Mouse (Mus musculus): ENCODE measurements around the gene Pcdh7. TPM values are rescaled to one million over a fixed set of nuclear protein-coding genes. Genes with fewer than 3 reads are reported as not detected.

The Pcdh7 gene
- polyA plus RNA-seq, 1 experiment from 2014 or later: 7.1 TPM

- Histone ChIP-seq H3K9me3 (ENCODE audit: control insufficient read depth, low read length) (no peaks in the 10 kb centered on the region), H3K27ac (ENCODE audit: low read depth, low read length) (no peak overlapping the region), H3K4me3 (ENCODE audit: low read depth, low read length) (no peak overlapping the region), H3K4me2 (replicated peaks; ENCODE audit: low read depth, low read length) (no peak overlapping the region), H3K36me3 (ENCODE audit: control insufficient read depth, insufficient read depth, low read length) (no peaks in the 10 kb centered on the region), H3K9ac (ENCODE audit: low read depth, low read length) (no peak overlapping the region), H3K27me3 (ENCODE audit: control insufficient read depth, insufficient read depth, low read length) (no peaks in the 10 kb centered on the region), H3K4me1 (replicated peaks; ENCODE audit: control insufficient read depth, insufficient read depth, low read length) (no peaks in the 10 kb centered on the region)
- ATAC-seq (ENCODE audit: low FRiP score) (no peak), DNase-seq (ENCODE audit: low spot score) (no peak)
- WGBS: 33% methylated on average over 6 of the region's 6 CpGs
Observed at GRCm38 (mm10) chr5:57742924-57743323, 25.2 kb downstream of the Pcdh7 start.

DNA sequence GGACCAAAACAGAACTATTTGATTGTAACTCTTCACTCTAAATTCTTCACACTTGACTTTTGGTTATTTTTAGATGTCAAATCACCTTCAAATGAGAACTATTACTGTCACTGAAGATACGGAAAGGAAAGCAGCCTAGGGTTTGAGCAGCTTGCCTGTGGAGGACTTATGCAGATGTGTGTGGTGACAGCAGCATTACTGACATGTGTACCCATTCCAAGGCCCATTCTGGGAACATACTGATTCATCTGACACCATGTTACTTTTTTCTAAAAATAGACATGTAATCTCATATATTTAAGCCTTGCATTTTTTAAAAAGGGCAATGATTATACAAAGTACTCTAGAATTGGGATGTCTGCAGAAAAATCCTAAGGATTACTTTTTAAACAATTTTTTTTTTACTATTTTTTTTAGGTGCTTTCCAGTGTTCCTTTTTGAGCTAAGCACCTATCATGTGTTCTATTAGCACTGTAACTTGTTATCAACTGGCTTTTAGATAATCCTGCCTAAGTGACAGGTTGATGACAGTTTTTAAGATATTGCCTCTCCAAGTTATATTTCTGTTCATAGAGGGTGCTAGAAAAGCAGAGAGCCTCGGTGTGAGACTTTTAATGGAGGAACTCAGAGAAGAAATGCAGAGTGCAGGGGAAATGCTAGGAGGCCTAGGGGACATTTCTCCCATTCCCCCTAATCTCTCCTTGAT, 26.3 kb downstream of the Pcdh7 start:
- 78% methylated on average over 2 of the region's 2 CpGs for WGBS
- no peaks in the 10 kb centered on the region for H3K4me1 ChIP-seq (replicated peaks; ENCODE audit: control insufficient read depth, insufficient read depth, low read length)
- H3K9ac ChIP-seq (ENCODE audit: low read depth, low read length): no peak overlapping the region
- no peak overlapping the region for H3K4me2 ChIP-seq (replicated peaks; ENCODE audit: low read depth, low read length)
- no peak overlapping the region for H3K4me3 ChIP-seq (ENCODE audit: low read depth, low read length)
- H3K9me3 ChIP-seq (ENCODE audit: control insufficient read depth, low read length): no peaks in the 10 kb centered on the region
- H3K27ac ChIP-seq (ENCODE audit: low read depth, low read length): no peak overlapping the region
- DNase-seq (ENCODE audit: low spot score): no peak
- no peaks in the 10 kb centered on the region for H3K27me3 ChIP-seq (ENCODE audit: control insufficient read depth, insufficient read depth, low read length)
- H3K36me3 ChIP-seq (ENCODE audit: control insufficient read depth, insufficient read depth, low read length): no peaks in the 10 kb centered on the region
- ATAC-seq (ENCODE audit: low FRiP score): no peak

DNA sequence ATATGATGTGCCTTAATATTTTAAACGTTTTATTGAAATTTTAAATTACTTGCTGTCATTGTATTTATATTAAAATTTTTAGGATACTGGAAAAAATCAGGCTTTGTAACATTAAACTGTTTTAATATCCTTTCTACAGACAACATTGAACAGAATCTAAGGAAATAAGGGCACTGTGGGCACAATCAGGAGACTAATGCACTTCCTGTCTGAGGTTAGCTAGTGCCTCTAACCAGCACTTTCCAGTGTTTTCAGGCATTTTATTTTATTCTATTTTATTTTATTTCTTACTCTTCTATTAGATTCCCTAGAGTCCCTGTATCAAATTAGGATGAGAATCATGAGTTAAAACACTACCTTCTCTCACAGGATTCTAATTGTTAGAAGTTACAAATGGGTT, 28.1 kb downstream of the Pcdh7 start:
- no peaks in the 10 kb centered on the region for H3K27me3 ChIP-seq (ENCODE audit: control insufficient read depth, insufficient read depth, low read length)
- WGBS: 77% methylated on average over 1 of the region's 1 CpGs
- no peak overlapping the region for H3K9ac ChIP-seq (ENCODE audit: low read depth, low read length)
- H3K4me3 ChIP-seq (ENCODE audit: low read depth, low read length): no peak overlapping the region
- H3K9me3 ChIP-seq (ENCODE audit: control insufficient read depth, low read length): no peaks in the 10 kb centered on the region
- H3K27ac ChIP-seq (ENCODE audit: low read depth, low read length): no peak overlapping the region
- no peaks in the 10 kb centered on the region for H3K36me3 ChIP-seq (ENCODE audit: control insufficient read depth, insufficient read depth, low read length)
- no peak overlapping the region for H3K4me2 ChIP-seq (replicated peaks; ENCODE audit: low read depth, low read length)
- ATAC-seq (ENCODE audit: low FRiP score) (no peak), DNase-seq (ENCODE audit: low spot score) (no peak)
- H3K4me1 ChIP-seq (replicated peaks; ENCODE audit: control insufficient read depth, insufficient read depth, low read length): no peaks in the 10 kb centered on the region

DNA sequence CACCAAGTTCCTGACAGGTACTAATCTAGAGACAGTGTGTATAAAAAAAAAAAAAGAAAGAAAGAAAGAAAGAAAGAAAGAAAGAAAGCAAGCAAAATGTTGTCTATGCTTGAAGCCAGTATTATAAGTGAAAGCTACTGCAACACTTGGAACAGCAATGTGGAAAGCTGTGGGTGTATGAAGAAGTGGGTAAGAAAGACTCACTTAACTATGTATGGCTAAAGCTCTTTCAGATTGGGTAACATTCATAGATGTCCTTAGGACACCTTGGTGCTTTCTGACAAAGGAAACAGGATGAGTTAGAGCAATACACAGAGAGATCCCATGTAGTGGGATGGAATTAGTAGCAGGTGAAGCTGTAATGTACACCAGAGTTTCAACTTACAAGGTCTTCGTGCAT, 32.6 kb downstream of the Pcdh7 start:
- no peak for DNase-seq (ENCODE audit: low spot score)
- no peaks in the 10 kb centered on the region for H3K4me1 ChIP-seq (replicated peaks; ENCODE audit: control insufficient read depth, insufficient read depth, low read length)
- H3K4me3 ChIP-seq (ENCODE audit: low read depth, low read length): no peak overlapping the region
- no peaks in the 10 kb centered on the region for H3K36me3 ChIP-seq (ENCODE audit: control insufficient read depth, insufficient read depth, low read length)
- WGBS: 86% methylated on average over 1 of the region's 1 CpGs
- H3K9me3 ChIP-seq (ENCODE audit: control insufficient read depth, low read length): no peaks in the 10 kb centered on the region
- H3K27ac ChIP-seq (ENCODE audit: low read depth, low read length): no peak overlapping the region
- no peak for ATAC-seq (ENCODE audit: low FRiP score)
- no peak overlapping the region for H3K9ac ChIP-seq (ENCODE audit: low read depth, low read length)
- H3K4me2 ChIP-seq (replicated peaks; ENCODE audit: low read depth, low read length): no peak overlapping the region
- no peaks in the 10 kb centered on the region for H3K27me3 ChIP-seq (ENCODE audit: control insufficient read depth, insufficient read depth, low read length)

DNA sequence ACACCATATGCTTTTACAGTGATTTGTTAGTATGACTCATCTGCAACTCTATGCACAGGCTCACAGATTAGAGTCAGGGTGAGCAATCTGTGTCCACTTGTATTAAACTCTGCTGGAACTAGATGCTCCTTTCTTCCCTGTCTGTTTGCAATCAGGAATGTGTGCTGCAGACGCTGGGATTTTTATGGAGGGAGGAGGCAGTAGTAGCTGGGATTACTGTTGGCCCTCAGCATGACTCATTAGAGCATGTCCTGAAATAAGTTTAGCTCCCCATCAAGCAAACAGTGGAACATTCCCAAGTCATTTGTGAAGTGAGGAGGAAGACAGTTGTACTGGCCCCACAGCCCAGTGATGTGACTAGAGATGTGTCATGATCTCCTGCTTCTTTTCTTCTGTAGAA, 38.0 kb downstream of the Pcdh7 start:
- no peak overlapping the region for H3K4me3 ChIP-seq (ENCODE audit: low read depth, low read length)
- no peak overlapping the region for H3K4me2 ChIP-seq (replicated peaks; ENCODE audit: low read depth, low read length)
- DNase-seq (ENCODE audit: low spot score) (no peak), ATAC-seq (ENCODE audit: low FRiP score) (no peak)
- no peaks in the 10 kb centered on the region for H3K9me3 ChIP-seq (ENCODE audit: control insufficient read depth, low read length)
- H3K27me3 ChIP-seq (ENCODE audit: control insufficient read depth, insufficient read depth, low read length): no peaks in the 10 kb centered on the region
- H3K36me3 ChIP-seq (ENCODE audit: control insufficient read depth, insufficient read depth, low read length): no peaks in the 10 kb centered on the region
- H3K4me1 ChIP-seq (replicated peaks; ENCODE audit: control insufficient read depth, insufficient read depth, low read length): no peaks in the 10 kb centered on the region
- 11% methylated on average over 1 of the region's 1 CpGs for whole genome bisulfite sequencing
- H3K9ac ChIP-seq (ENCODE audit: low read depth, low read length): no peak overlapping the region
- H3K27ac ChIP-seq (ENCODE audit: low read depth, low read length): no peak overlapping the region

DNA sequence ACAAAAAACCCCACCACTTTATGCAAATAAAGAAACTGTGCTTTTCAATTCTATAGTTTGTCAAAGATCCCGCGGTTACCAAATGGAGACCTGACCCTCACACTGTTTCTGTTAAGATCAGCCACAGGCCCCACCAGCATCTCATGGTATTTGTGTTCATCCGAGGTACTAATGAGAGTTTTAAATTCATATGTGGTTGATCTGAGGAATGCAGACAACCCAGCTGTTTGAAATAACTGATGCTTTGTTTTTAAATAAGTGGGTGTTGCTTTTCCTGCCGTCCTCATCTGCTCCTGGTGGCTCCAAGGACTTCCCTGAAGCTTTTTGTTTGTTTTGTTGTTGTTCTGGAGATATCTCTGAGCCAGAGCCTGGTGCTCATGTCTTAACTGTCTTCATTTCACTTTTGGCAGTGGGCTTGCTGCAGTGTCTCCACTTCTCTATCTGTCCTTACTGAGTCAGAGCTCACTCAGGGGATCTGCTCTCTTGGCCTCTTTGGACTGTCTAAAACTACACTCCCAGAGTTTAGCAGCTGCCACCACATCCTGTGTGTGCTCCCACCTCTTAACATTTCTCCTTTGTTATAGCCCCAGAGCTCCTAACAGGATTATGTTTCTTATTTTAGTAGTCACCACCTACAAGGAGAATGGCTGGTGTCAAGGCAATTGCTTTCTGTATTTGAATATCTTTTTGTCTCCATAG, 39.1 kb downstream of the Pcdh7 start:
- no peaks in the 10 kb centered on the region for H3K4me1 ChIP-seq (replicated peaks; ENCODE audit: control insufficient read depth, insufficient read depth, low read length)
- H3K36me3 ChIP-seq (ENCODE audit: control insufficient read depth, insufficient read depth, low read length): no peaks in the 10 kb centered on the region
- no peak overlapping the region for H3K27ac ChIP-seq (ENCODE audit: low read depth, low read length)
- H3K4me3 ChIP-seq (ENCODE audit: low read depth, low read length): no peak overlapping the region
- no peaks in the 10 kb centered on the region for H3K9me3 ChIP-seq (ENCODE audit: control insufficient read depth, low read length)
- ATAC-seq (ENCODE audit: low FRiP score) (no peak), DNase-seq (ENCODE audit: low spot score) (no peak)
- no peaks in the 10 kb centered on the region for H3K27me3 ChIP-seq (ENCODE audit: control insufficient read depth, insufficient read depth, low read length)
- no peak overlapping the region for H3K4me2 ChIP-seq (replicated peaks; ENCODE audit: low read depth, low read length)
- WGBS: 46% methylated on average over 4 of the region's 4 CpGs
- no peak overlapping the region for H3K9ac ChIP-seq (ENCODE audit: low read depth, low read length)

GRCm38 (mm10) chr5:57757436-57757898, 39.7 kb downstream of the Pcdh7 start:
- Histone ChIP-seq H3K36me3 (ENCODE audit: control insufficient read depth, insufficient read depth, low read length) (no peaks in the 10 kb centered on the region), H3K4me3 (ENCODE audit: low read depth, low read length) (no peak overlapping the region), H3K4me1 (replicated peaks; ENCODE audit: control insufficient read depth, insufficient read depth, low read length) (no peaks in the 10 kb centered on the region), H3K27ac (ENCODE audit: low read depth, low read length) (no peak overlapping the region), H3K4me2 (replicated peaks; ENCODE audit: low read depth, low read length) (no peak overlapping the region), H3K9ac (ENCODE audit: low read depth, low read length) (no peak overlapping the region), H3K27me3 (ENCODE audit: control insufficient read depth, insufficient read depth, low read length) (no peaks in the 10 kb centered on the region), H3K9me3 (ENCODE audit: control insufficient read depth, low read length) (no peaks in the 10 kb centered on the region)
- no peak for DNase-seq (ENCODE audit: low spot score)
- WGBS: 42% methylated on average over 4 of the region's 4 CpGs
- ATAC-seq (ENCODE audit: low FRiP score): no peak

DNA sequence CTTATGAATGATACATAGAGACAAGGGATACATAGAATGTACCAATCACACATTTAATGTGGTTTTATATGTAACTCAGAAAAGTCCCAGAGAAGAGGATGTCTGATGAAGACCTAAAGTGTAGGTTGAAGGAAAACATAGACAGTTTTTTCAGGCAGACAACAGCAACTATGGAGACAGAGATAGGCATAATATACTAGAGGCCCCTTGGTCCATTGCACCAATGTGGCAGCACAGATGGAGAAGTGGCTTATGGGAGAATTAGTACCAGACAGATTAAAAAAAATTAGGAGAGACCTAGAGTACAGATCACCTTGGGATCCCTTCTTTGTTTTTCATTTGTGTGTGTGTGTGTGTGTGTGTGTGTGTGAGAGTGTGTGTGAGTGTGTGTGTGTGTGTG, 41.2 kb downstream of the Pcdh7 start:
- Histone ChIP-seq H3K4me3 (ENCODE audit: low read depth, low read length) (no peak overlapping the region), H3K27ac (ENCODE audit: low read depth, low read length) (no peak overlapping the region), H3K36me3 (ENCODE audit: control insufficient read depth, insufficient read depth, low read length) (no peaks in the 10 kb centered on the region), H3K27me3 (ENCODE audit: control insufficient read depth, insufficient read depth, low read length) (no peaks in the 10 kb centered on the region), H3K4me1 (replicated peaks; ENCODE audit: control insufficient read depth, insufficient read depth, low read length) (no peaks in the 10 kb centered on the region), H3K9me3 (ENCODE audit: control insufficient read depth, low read length) (no peaks in the 10 kb centered on the region), H3K4me2 (replicated peaks; ENCODE audit: low read depth, low read length) (no peak overlapping the region), H3K9ac (ENCODE audit: low read depth, low read length) (no peak overlapping the region)
- DNase-seq (ENCODE audit: low spot score) (no peak), ATAC-seq (ENCODE audit: low FRiP score) (no peak)

Data from hindbrain, embryonic 11.5 days (tissue).